Mouse (Mus musculus): ENCODE data around the gene Midn. TPM values are rescaled to one million over a fixed set of nuclear protein-coding genes. Genes with fewer than 3 reads are reported as not detected.

The Midn gene
- total RNA-seq, 2 experiments from 2014 or later = 132 to 190 TPM

- no peak for DNase-seq
- intact Hi-C loops (cut with DNase I) = no loop called here
Measured at GRCm38 (mm10) chr10:80154384-80154783, 6.3 kb downstream of the Midn start.

- DNase-seq = no peak
- intact Hi-C loops (cut with DNase I) = no loop called here
Measured at GRCm38 (mm10) chr10:80155277-80155676, 7.2 kb downstream of the Midn start.

- intact Hi-C loops (cut with DNase I) = no loop called here
- DNase-seq = no peak
Measured at GRCm38 (mm10) chr10:80156002-80156751, 8.1 kb downstream of the Midn start.

- intact Hi-C loops (cut with DNase I) = no loop called here
- peak; percentile 57 to 62 for DNase-seq
Measured at GRCm38 (mm10) chr10:80156752-80157053, 8.6 kb downstream of the Midn start.

GRCm38 (mm10) chr10:80157141-80157929 lies 9.3 kb downstream of the Midn start:
- no peak for DNase-seq
- intact Hi-C loops (cut with DNase I) = no loop called here

- DNase-seq = peak; percentile 79 to 85
- intact Hi-C loops (cut with DNase I) = no loop called here
Measured at GRCm38 (mm10) chr10:80158307-80158986, 10.4 kb downstream of the Midn start.

GRCm38 (mm10) chr10:80159021-80159560 lies 11.0 kb downstream of the Midn start:
- DNase-seq = peak in 1 of 2 experiments; percentile 75
- intact Hi-C loops (cut with DNase I) = no loop called here

- intact Hi-C loops (cut with DNase I) = no loop called here
- DNase-seq = peak; percentile 99
Measured at GRCm38 (mm10) chr10:80159561-80160454, 11.7 kb downstream of the Midn start.

GRCm38 (mm10) chr10:80160455-80161371 lies 12.6 kb downstream of the Midn start:
- peak; percentile 91 to 95 for DNase-seq
- intact Hi-C loops (cut with DNase I) = no loop called here

GRCm38 (mm10) chr10:80161522-80162242 lies 13.6 kb downstream of the Midn start:
- intact Hi-C loops (cut with DNase I) = no loop called here

GRCm38 (mm10) chr10:80162243-80162608 lies 14.2 kb downstream of the Midn start:
- intact Hi-C loops (cut with DNase I) = no loop called here
- DNase-seq = no peak

More at GRCm38 (mm10) chr10:80161522-80162242, 13.6 kb downstream of the Midn start:
- peak; percentile 71 to 76 for DNase-seq

GRCm38 (mm10) chr10:80162716-80163299 lies 14.7 kb downstream of the Midn start:
- no peak for DNase-seq
- intact Hi-C loops (cut with DNase I) = no loop called here

- intact Hi-C loops (cut with DNase I) = no loop called here
- peak; percentile 57 to 61 for DNase-seq
Measured at GRCm38 (mm10) chr10:80163721-80164120, 15.6 kb downstream of the Midn start.

GRCm38 (mm10) chr10:80164161-80164997 lies 16.3 kb downstream of the Midn start:
- DNase-seq = peak; percentile 42 to 49
- intact Hi-C loops (cut with DNase I) = no loop called here

GRCm38 (mm10) chr10:80164998-80165344 lies 16.9 kb downstream of the Midn start:
- intact Hi-C loops (cut with DNase I) = loop anchor here (1.0 kb wide), 1 partner anchor 20 kb away; no protein-coding TSS in a partner anchor
- DNase-seq = peak; percentile 98 to 99

- intact Hi-C loops (cut with DNase I) = loop anchor here (1.0 kb wide), 1 partner anchor 20 kb away; no protein-coding TSS in a partner anchor
Measured at GRCm38 (mm10) chr10:80165392-80166128, 17.5 kb downstream of the Midn start, which contains the start of gene Cirbp. TSS of gene Cirbp (plus strand) at chr10:80165985.

More at GRCm38 (mm10) chr10:80165392-80166128, 17.5 kb downstream of the Midn start, which contains the start of gene Cirbp:
- DNase-seq = peak; percentile 59 to 66
